Comparison of ENCODE assay signal across 7 mouse cellular contexts in genomic region chr12:112617898-112618380, GRCm38 (mm10). TPM values are rescaled to one million over a fixed set of nuclear protein-coding genes. Genes with fewer than 3 reads are reported as not detected.
DNase-seq lines count a peak whose midpoint lies in the region; ATAC-seq lines count a peak whose summit lies in the region.

No protein-coding gene starts in this region.

- intact Hi-C loops in left cerebral cortex, postnatal 10 days (cut with DNase I), result no loop called here

- DNase-seq in Muller cell, postnatal 12 days (ENCODE audit: inconsistent ontology term), result peak; percentile 64
- peak; percentile 68 to 78 for DNase-seq in cerebellum, postnatal 10 days
- peak; percentile 70 to 88 for DNase-seq in gastrocnemius, adult 8-10 months (ENCODE audit: low spot score in 2 of 2)
- peak; percentile 64 to 84 for DNase-seq in left cerebral cortex, postnatal 10 days (ENCODE audit: extremely low spot score in 1 of 2, low spot score in 2 of 2)
- DNase-seq in right cerebral cortex, postnatal 36 days (ENCODE audit: low spot score in 2 of 2), result peak; percentile 54 to 71

- ATAC-seq in inflammation-experienced regulatory T-cells, adult 6 months, result peak; percentile 49
- ATAC-seq in megakaryocyte, adult 5-6 weeks (ENCODE audit: poor library complexity, severe bottlenecking), result peak; percentile 58

RNA-seq across cellular contexts. Expression of gene Adssl1, which starts 1.9 kb away (rescaled TPM):
- 1,000 to 10,000 TPM in 3 of 4 experiments, 100 to 1,000 TPM in 1; 952 to 1,087 (median 1,016) TPM for total RNA-seq in gastrocnemius, adult 8-10 months (2022)
- polyA plus RNA-seq in inflammation-experienced regulatory T-cells, adult 6 months (2017; shearing (Covaris generic)), result 1 to 10 TPM in 2 of 3 experiments, under 1 TPM in 1; 0.99 to 1.9 (median 1.6) TPM
- total RNA-seq in left cerebral cortex, postnatal 10 days (2021), result 1 to 10 TPM; 2.8 to 3.9 TPM
- total RNA-seq in megakaryocyte, adult 5-6 weeks (2015), result 73.5 and 82.1 TPM in 2 replicates
- 72.3 and 74.9 TPM in 2 replicates for total RNA-seq in megakaryocyte, adult 5-6 weeks (2017)

RNA-seq across cellular contexts. Expression of gene Siva1, which starts 26.5 kb away (rescaled TPM):
- total RNA-seq in gastrocnemius, adult 8-10 months (2022), result 10 to 100 TPM; 22.2 to 26.3 (median 24.3) TPM
- 10 to 100 TPM; 34.6 to 68.7 (median 39.4) TPM for polyA plus RNA-seq in inflammation-experienced regulatory T-cells, adult 6 months (2017; shearing (Covaris generic))
- total RNA-seq in left cerebral cortex, postnatal 10 days (2021), result 10 to 100 TPM; 14.3 to 15.5 TPM
- 116 and 130 TPM in 2 replicates for total RNA-seq in megakaryocyte, adult 5-6 weeks (2015)
- 122 and 162 TPM in 2 replicates for total RNA-seq in megakaryocyte, adult 5-6 weeks (2017)

RNA-seq across cellular contexts. Expression of gene Inf2, which starts 29.4 kb away (rescaled TPM):
- total RNA-seq in gastrocnemius, adult 8-10 months (2022), result 1 to 10 TPM; 6.7 to 9.2 (median 8.4) TPM
- 10 to 100 TPM in 2 of 3 experiments, 1 to 10 TPM in 1; 9.8 to 12.8 (median 11.9) TPM for polyA plus RNA-seq in inflammation-experienced regulatory T-cells, adult 6 months (2017; shearing (Covaris generic))
- 10 to 100 TPM; 53.3 to 62.6 TPM for total RNA-seq in left cerebral cortex, postnatal 10 days (2021)
- 28.0 and 34.3 TPM in 2 replicates for total RNA-seq in megakaryocyte, adult 5-6 weeks (2015)
- 9.9 and 13.3 TPM in 2 replicates for total RNA-seq in megakaryocyte, adult 5-6 weeks (2017)

RNA-seq across cellular contexts. Expression of gene Akt1, which starts 56.7 kb away (rescaled TPM):
- total RNA-seq in gastrocnemius, adult 8-10 months (2022), result 10 to 100 TPM; 41.6 to 42.5 (median 42.0) TPM
- polyA plus RNA-seq in inflammation-experienced regulatory T-cells, adult 6 months (2017; shearing (Covaris generic)), result 10 to 100 TPM; 20.2 to 26.3 (median 21.0) TPM
- total RNA-seq in left cerebral cortex, postnatal 10 days (2021), result 100 to 1,000 TPM; 166 to 169 TPM
- 112 and 121 TPM in 2 replicates for total RNA-seq in megakaryocyte, adult 5-6 weeks (2015)
- total RNA-seq in megakaryocyte, adult 5-6 weeks (2017), result 112 and 118 TPM in 2 replicates

Comparison
In these comparisons a context has a peak if more than half of its experiments do, and no peak if none do; other contexts are left out.
1. Peak in every context shown above with its lines: DNase-seq and ATAC-seq.
2. RNA of gene Adssl1, which starts 1.9 kb away (total RNA-seq): 952 to 1,087 TPM in gastrocnemius, adult 8-10 months and 72.3 to 82.1 TPM in megakaryocyte, adult 5-6 weeks; 2.8 to 3.9 TPM in left cerebral cortex, postnatal 10 days; every median in the first group is over 10 times any median in the second.
3. RNA of gene Siva1, which starts 26.5 kb away (total RNA-seq): 116 to 162 TPM in megakaryocyte, adult 5-6 weeks; 22.2 to 26.3 TPM in gastrocnemius, adult 8-10 months and 14.3 to 15.5 TPM in left cerebral cortex, postnatal 10 days; every median in the first group is over 4 times any median in the second.